Mouse (Mus musculus) liver, embryonic 15.5 days (tissue): ENCODE measurements around the gene Rtbdn. TPM values are rescaled to one million over a fixed set of nuclear protein-coding genes. Genes with fewer than 3 reads are reported as not detected.

Experiments
- ATAC-seq: fragments of 200-750 bp; cut with Nextera tagmentation; 2 replicates; pipeline ENCODE4 v1.8.0; 2017; ENCODE audit warnings: moderate number of reproducible peaks, mild to moderate bottlenecking, moderate library complexity; ENCODE audit not compliant: insufficient read depth
- H3K27ac ChIP-seq: fragments of 300-500 bp; sonication (generic); replicated peaks from 2 replicates; pipeline ENCODE4 v1.5.1; 2015; ENCODE audit warnings: mild to moderate bottlenecking, inconsistent platforms
- H3K27me3 ChIP-seq: fragments of 300-500 bp; sonication (generic); 2 replicates; pipeline ENCODE4 v1.6.1; 2015; ENCODE audit warnings: mild to moderate bottlenecking, inconsistent platforms
- H3K36me3 ChIP-seq: fragments of 300-500 bp; sonication (generic); replicated peaks from 2 replicates; pipeline ENCODE4 v1.6.1; 2015; ENCODE audit warnings: moderate library complexity, mild to moderate bottlenecking, inconsistent platforms
- H3K4me1 ChIP-seq: fragments of 300-500 bp; sonication (generic); replicated peaks from 2 replicates; pipeline ENCODE4 v1.6.1; 2015; ENCODE audit warnings: inconsistent platforms
- H3K4me2 ChIP-seq: fragments of 300-500 bp; sonication (generic); 2 replicates; pipeline ENCODE4 v1.6.1; 2015; ENCODE audit warnings: moderate library complexity, mild to moderate bottlenecking, inconsistent platforms
- H3K4me3 ChIP-seq: fragments of 300-500 bp; sonication (generic); replicated peaks from 2 replicates; pipeline ENCODE4 v1.5.1; 2015; ENCODE audit warnings: mild to moderate bottlenecking, inconsistent platforms
- H3K9ac ChIP-seq: fragments of 300-500 bp; sonication (generic); 2 replicates; pipeline ENCODE4 v1.6.1; 2015; ENCODE audit warnings: moderate library complexity, mild to moderate bottlenecking, inconsistent platforms
- H3K9me3 ChIP-seq: fragments of 300-500 bp; sonication (generic); replicated peaks from 2 replicates; pipeline ENCODE4 v1.6.1; 2016; ENCODE audit warnings: inconsistent platforms
- WGBS: fragments of 180-500 bp; shearing (Covaris S2); methylation state at CpG from one replicate; pipeline ENCODE4 v1.1.7; 2015; ENCODE audit warnings: mixed read lengths; ENCODE audit not compliant: insufficient replicate concordance; 5-methylcytosine and 5-hydroxymethylcytosine counted together
- polyA plus RNA-seq: library from polyadenylated mRNA; unstranded; fragments of >200 nt; fragmentation: Nextera tagmentation; extraction: Ambion mirVana; gene quantifications from 2 replicates; pipeline ENCODE4 v1.2.1, GENCODE M21; 2015

Rtbdn gene
- polyA plus RNA-seq, 1 experiment from 2014 or later: 0.18 TPM

- Histone ChIP-seq H3K27ac (no peak overlapping the region), H3K9ac (no peak overlapping the region)
These were observed 25.2 kb upstream of the Rtbdn start for GRCm38 (mm10) chr8:84921596-84921995.

GRCm38 (mm10) chr8:84925557-84925956 is 21.2 kb upstream of the Rtbdn start:
- peaks cover 15% of the 10 kb centered on the region for H3K4me1 ChIP-seq
- 48% methylated on average over 7 of the region's 7 CpGs for WGBS
- no peak overlapping the region for H3K4me2 ChIP-seq
- H3K9me3 ChIP-seq: no peaks in the 10 kb centered on the region
- ATAC-seq: no peak
- H3K36me3 ChIP-seq: no peaks in the 10 kb centered on the region
- no peak overlapping the region for H3K4me3 ChIP-seq
- peaks cover 55% of the 10 kb centered on the region for H3K27me3 ChIP-seq
- H3K27ac ChIP-seq: no peak overlapping the region
- no peak overlapping the region for H3K9ac ChIP-seq

More at GRCm38 (mm10) chr8:84921596-84921995, 25.2 kb upstream of the Rtbdn start:
- Histone ChIP-seq H3K4me1 (0 out of 2 replicates have a peak, but pooled peaks cover 4% of the 10 kb centered on the region), H3K36me3 (no peaks in the 10 kb centered on the region), H3K4me3 (no peak overlapping the region), H3K4me2 (no peak overlapping the region), H3K27me3 (peaks cover 56% of the 10 kb centered on the region), H3K9me3 (no peaks in the 10 kb centered on the region)
- WGBS: 62% methylated on average over 2 of the region's 2 CpGs
- ATAC-seq: no peak

GRCm38 (mm10) chr8:84927513-84927912 is 19.3 kb upstream of the Rtbdn start:
- Histone ChIP-seq H3K4me3 (no peak overlapping the region), H3K4me1 (peaks cover 15% of the 10 kb centered on the region), H3K9me3 (no peaks in the 10 kb centered on the region), H3K9ac (no peak overlapping the region), H3K4me2 (no peak overlapping the region), H3K27me3 (peaks cover 73% of the 10 kb centered on the region), H3K36me3 (no peaks in the 10 kb centered on the region), H3K27ac (no peak overlapping the region)
- ATAC-seq: no peak
- 52% methylated on average over 1 of the region's 1 CpGs for WGBS

- no peak overlapping the region for H3K27ac ChIP-seq
- no peak overlapping the region for H3K9ac ChIP-seq
- ATAC-seq: peak; percentile 37
- H3K4me3 ChIP-seq: peak overlapping the region; percentile 14; the same call in 1 of the 2 replicates
- no peaks in the 10 kb centered on the region for H3K9me3 ChIP-seq
- no peaks in the 10 kb centered on the region for H3K36me3 ChIP-seq
- H3K27me3 ChIP-seq: peaks cover 79% of the 10 kb centered on the region
- 5% methylated on average over 52 of the region's 52 CpGs for WGBS
- H3K4me2 ChIP-seq: peak overlapping the region; percentile 39
- H3K4me1 ChIP-seq: peaks cover 13% of the 10 kb centered on the region
These were observed 18.1 kb upstream of the Rtbdn start for GRCm38 (mm10) chr8:84928456-84929306.

- Histone ChIP-seq H3K4me3 (no peak overlapping the region), H3K27ac (no peak overlapping the region), H3K4me2 (no peak overlapping the region), H3K9me3 (no peaks in the 10 kb centered on the region), H3K36me3 (no peaks in the 10 kb centered on the region), H3K27me3 (peaks cover 83% of the 10 kb centered on the region), H3K4me1 (peaks cover 20% of the 10 kb centered on the region), H3K9ac (no peak overlapping the region)
- WGBS: 77% methylated on average over 13 of the region's 13 CpGs
- no peak for ATAC-seq
These were observed 16.2 kb upstream of the Rtbdn start for GRCm38 (mm10) chr8:84930582-84930981.

- no peak for ATAC-seq
- Histone ChIP-seq H3K4me1 (peaks cover 34% of the 10 kb centered on the region), H3K4me2 (no peak overlapping the region), H3K27me3 (peaks cover 98% of the 10 kb centered on the region), H3K4me3 (no peak overlapping the region), H3K36me3 (no peaks in the 10 kb centered on the region), H3K27ac (no peak overlapping the region), H3K9ac (no peak overlapping the region), H3K9me3 (no peaks in the 10 kb centered on the region)
- 64% methylated on average over 16 of the region's 16 CpGs for WGBS
These were observed 12.8 kb upstream of the Rtbdn start for GRCm38 (mm10) chr8:84933767-84934559.

- WGBS: 3% methylated on average over 15 of the region's 15 CpGs
- no peak for ATAC-seq
- no peak overlapping the region for H3K4me2 ChIP-seq
These were observed 11.9 kb upstream of the Rtbdn start for GRCm38 (mm10) chr8:84934860-84935259.

GRCm38 (mm10) chr8:84935489-84935888 is 11.3 kb upstream of the Rtbdn start:
- H3K4me3 ChIP-seq: no peak overlapping the region
- H3K4me2 ChIP-seq: no peak overlapping the region
- no peak for ATAC-seq
- H3K27ac ChIP-seq: no peak overlapping the region
- peaks cover 98% of the 10 kb centered on the region for H3K27me3 ChIP-seq
- H3K36me3 ChIP-seq: no peaks in the 10 kb centered on the region
- WGBS: 3% methylated on average over 14 of the region's 14 CpGs
- no peaks in the 10 kb centered on the region for H3K9me3 ChIP-seq
- H3K9ac ChIP-seq: no peak overlapping the region
- H3K4me1 ChIP-seq: peaks cover 29% of the 10 kb centered on the region

More at GRCm38 (mm10) chr8:84934860-84935259, 11.9 kb upstream of the Rtbdn start:
- Histone ChIP-seq H3K27me3 (peaks cover 98% of the 10 kb centered on the region), H3K9ac (no peak overlapping the region), H3K27ac (no peak overlapping the region), H3K4me1 (peaks cover 29% of the 10 kb centered on the region), H3K9me3 (no peaks in the 10 kb centered on the region), H3K4me3 (no peak overlapping the region), H3K36me3 (no peaks in the 10 kb centered on the region)

- H3K4me1 ChIP-seq: peaks cover 29% of the 10 kb centered on the region
- no peaks in the 10 kb centered on the region for H3K36me3 ChIP-seq
- H3K27ac ChIP-seq: no peak overlapping the region
- ATAC-seq: no peak
- H3K27me3 ChIP-seq: peaks cover 98% of the 10 kb centered on the region
- H3K4me3 ChIP-seq: peak overlapping the region; percentile 46
- peak overlapping the region; percentile 75 for H3K4me2 ChIP-seq
- no peaks in the 10 kb centered on the region for H3K9me3 ChIP-seq
- WGBS: 21% methylated on average over 23 of the region's 23 CpGs
- no peak overlapping the region for H3K9ac ChIP-seq
These were observed 10.5 kb upstream of the Rtbdn start for GRCm38 (mm10) chr8:84936041-84936961.

GRCm38 (mm10) chr8:84936962-84937546 is 9.7 kb upstream of the Rtbdn start, which contains the start of gene Mast1:
Gene Mast1 (minus strand): TSS chr8:84937359.
- no peak within 1 kb of the TSS for H3K9ac ChIP-seq
- H3K9me3 ChIP-seq: no peaks in the 10 kb centered on the region
- H3K27ac ChIP-seq: no peak within 1 kb of the TSS
- H3K36me3 ChIP-seq: no peaks in the 10 kb centered on the region
- H3K27me3 ChIP-seq: peaks cover 98% of the 10 kb centered on the region
- peak within 1 kb of the TSS; percentile 75 for H3K4me2 ChIP-seq
- peaks cover 29% of the 10 kb centered on the region for H3K4me1 ChIP-seq
- H3K4me3 ChIP-seq: peak within 1 kb of the TSS; percentile 46
- WGBS: 2% methylated on average over 50 of the region's 50 CpGs
- ATAC-seq: peak; percentile 52
